Mouse (Mus musculus) cerebellum, adult 2 months (tissue): ENCODE results near the gene Mrpl43.

Experiments
- CTCF ChIP-seq: fragments of 200-500 bp; IDR thresholded peaks from 2 replicates; pipeline ENCODE4 v1.5.1; 2011; ENCODE audit warnings: low read depth, mild to moderate bottlenecking, control low read depth, low read length, moderate library complexity, borderline replicate concordance; ENCODE audit not compliant: insufficient read depth
- POLR2A ChIP-seq: fragments of 200-500 bp; IDR thresholded peaks from 2 replicates; pipeline ENCODE4 v1.6.1; 2011; ENCODE audit warnings: low read length, control low read depth, borderline replicate concordance; ENCODE audit not compliant: insufficient read depth

DNA sequence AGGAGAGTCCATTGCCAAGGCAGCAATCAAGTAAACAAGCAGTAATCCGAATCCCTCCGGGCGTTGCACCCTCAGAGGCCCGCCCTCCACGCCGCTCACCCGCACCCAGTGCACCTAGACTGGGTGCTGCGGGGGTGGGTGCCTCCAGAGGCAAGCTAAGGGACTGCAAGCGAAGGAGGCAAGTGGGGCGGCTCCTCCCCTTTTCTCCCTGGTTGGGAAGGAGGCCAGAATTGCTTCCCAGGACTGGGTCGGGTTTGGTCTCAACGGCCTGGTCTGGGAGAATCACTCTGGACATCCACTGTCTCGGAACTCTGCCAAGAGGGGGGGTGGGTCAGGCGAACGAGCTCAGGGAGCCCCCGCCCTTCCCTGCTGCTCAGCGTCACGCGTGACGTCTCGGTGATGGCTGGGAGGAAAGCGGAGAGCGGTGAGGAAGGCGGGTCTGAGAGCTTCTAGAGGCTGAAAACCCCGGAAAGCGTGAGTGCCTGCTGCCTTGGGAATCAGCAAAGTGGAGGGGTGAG lies 41.2 kb upstream of the Mrpl43 start, which contains the start of gene Sfxn3:
- TF ChIP-seq POLR2A (peak; percentile 67), CTCF (peak; percentile 74)
